Mouse (Mus musculus) cerebellum, adult 18-20 months (tissue): ENCODE results near the gene Gm20795.
"Not testable (repeated sequence)": the region's sequence is repeated elsewhere in the genome, so short reads cannot be mapped to it uniquely, and the experiment has no call there.

ENCODE experiments used
- DNase-seq, 2 experiments: peaks; one replicate each; pipeline ENCODE4 v3.0.0; 2021

The Gm20795 gene

DNA sequence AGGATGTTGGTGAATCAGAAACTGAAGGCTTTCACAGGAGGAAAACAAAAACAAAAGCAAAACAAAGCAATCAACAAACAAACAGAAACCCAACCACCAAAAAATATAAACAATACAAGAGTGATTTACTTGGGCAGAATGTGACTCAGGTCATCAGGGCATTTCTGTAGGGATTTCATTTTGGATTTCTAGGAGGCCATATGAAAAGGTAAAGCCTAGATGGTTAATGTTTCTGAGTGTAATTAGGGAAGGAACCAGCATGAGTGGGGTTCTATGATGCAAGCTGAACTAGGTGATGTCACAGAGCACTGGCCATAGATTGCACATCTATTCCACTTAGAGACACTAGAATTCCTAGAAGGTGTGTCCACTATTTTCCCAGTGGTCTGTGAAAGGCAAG lies at the start of gene Gm20795:
Gm20795 (plus strand) TSS at position 301 of the 400 bp plus-strand sequence.
- not testable (repeated sequence) for DNase-seq

GRCm38 (mm10) chrY:40775665-40776064 lies 29.0 kb upstream of the Gm20795 start, which contains the start of gene Gm21797:
Gene Gm21797 (minus strand): TSS chrY:40775765.
- DNase-seq, result not testable (repeated sequence)
